Mouse (Mus musculus) mouse embryonic stem cell (cell line): ENCODE data around the gene Zfp446.

Experiments used
- in situ Hi-C, 2 experiments: fragments of 300-500 bp; cut with MboI; formaldehyde crosslinking; loops; 1 replicate in 1 of 2; 3 replicates in 1 of 2; pipeline ENCODE4 v1.14.3; 2019 to 2020; ENCODE audit warnings: low sequenced_read_pairs in 2 of 2, low pct_unique_long_range_greater_than_20kb in 1 of 2, mixed read lengths in 1 of 2; ENCODE audit not compliant: unreplicated experiment in 1 of 2

Zfp446 gene

DNA sequence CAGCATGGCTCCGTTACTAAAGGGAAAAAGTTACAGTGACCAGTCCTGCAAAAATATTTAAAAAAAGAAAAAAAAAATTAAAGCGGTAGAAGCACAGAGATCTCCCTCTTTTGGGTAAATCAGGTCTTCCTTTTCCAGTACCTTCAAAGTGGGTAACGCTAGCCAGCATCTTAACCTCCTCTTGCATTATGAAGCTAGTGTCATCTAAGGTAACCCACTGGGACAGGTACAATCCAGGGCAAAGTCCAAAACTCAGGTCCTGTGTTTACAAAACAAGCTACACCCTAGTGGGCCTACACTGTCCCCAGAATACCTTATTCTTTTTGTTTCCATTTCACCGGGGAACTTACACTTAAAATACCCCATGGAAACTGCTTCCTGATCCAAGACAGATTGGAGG is 36.0 kb downstream of the Zfp446 start:
- in situ Hi-C loops, result no loop called here

DNA sequence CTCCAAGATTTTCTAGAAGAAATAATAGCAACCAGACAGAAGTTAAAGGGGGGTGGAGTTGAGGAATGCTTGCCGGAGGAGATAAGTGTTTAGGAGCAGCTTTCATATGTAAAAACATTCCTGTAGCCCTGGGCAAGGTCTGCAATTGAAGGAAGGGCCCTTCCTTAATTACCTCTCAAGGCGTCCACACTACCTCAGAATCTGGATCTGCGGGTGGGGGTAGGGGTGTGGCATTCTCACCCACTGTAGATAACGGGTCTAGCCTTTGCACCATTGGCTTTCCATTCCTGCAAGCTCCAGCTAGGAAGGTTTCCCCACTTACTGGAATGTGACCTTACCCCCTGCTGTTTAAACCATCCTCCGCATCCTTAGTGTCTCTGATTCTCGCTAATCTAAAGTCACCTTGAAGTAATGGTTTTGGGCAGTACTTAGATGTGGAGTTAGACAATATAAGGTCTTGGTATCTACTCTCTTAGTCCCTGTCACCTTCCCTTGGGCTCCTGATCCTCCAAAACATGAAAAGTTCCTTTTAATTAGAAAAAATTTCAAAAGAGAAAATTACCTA is 36.7 kb downstream of the Zfp446 start:
- in situ Hi-C loops, result no loop called here

DNA sequence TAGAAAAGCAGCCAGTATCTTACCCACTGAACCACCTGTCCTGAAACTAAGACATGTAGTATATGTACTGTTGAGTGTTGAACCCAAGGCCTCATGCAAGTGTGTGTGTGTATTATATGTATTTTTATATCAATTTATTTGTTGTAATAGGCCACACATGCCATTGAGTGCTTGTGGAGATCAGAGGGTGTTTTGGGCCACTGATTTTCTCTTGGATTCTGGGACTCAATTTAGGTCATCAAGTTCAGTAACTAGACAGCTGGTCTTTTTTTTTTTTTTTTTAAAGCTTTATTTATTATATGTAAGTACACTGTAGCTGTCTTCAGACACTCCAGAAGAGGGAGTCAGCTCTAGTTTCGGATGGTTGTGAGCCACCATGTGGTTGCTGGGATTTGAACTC is 37.6 kb downstream of the Zfp446 start:
- in situ Hi-C loops, result no loop called here

DNA sequence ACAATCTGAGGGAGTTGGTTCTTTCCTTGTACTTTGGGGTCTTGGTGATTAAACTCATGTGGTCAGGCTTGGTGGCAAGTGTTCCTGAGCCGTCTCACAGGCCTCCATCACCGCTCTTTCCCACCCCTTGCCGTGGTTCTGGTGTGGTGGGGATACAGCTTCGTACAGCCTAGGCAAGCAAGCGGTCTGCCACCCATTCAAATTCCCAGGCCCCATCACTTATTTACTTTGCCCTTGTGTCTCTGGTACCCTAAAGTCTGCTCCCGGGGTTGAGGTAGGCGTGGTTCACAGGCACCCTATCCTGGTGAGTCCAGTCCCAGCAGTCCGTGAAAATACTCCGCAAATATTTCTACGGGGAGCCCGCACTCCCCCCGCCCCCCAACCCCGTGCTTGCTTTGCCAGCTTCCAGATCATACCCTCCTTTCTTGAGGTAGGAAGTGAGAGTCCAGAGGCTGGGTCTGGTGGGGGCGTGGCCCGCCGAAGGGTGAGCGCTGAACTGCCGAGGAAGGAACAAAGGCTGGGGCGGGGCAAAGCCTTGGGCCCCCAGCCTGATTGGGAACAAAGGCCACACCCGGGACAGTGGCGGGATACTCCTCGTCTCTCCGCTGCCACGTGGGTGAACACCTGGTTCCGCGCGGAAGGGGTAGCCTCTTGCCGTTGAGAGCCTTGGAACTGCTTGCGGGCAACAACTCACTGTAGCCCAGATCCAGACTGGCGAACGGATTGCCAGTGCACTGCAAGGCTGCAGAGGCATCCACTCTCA is 45.3 kb downstream of the Zfp446 start:
- in situ Hi-C loops, result no loop called here

DNA sequence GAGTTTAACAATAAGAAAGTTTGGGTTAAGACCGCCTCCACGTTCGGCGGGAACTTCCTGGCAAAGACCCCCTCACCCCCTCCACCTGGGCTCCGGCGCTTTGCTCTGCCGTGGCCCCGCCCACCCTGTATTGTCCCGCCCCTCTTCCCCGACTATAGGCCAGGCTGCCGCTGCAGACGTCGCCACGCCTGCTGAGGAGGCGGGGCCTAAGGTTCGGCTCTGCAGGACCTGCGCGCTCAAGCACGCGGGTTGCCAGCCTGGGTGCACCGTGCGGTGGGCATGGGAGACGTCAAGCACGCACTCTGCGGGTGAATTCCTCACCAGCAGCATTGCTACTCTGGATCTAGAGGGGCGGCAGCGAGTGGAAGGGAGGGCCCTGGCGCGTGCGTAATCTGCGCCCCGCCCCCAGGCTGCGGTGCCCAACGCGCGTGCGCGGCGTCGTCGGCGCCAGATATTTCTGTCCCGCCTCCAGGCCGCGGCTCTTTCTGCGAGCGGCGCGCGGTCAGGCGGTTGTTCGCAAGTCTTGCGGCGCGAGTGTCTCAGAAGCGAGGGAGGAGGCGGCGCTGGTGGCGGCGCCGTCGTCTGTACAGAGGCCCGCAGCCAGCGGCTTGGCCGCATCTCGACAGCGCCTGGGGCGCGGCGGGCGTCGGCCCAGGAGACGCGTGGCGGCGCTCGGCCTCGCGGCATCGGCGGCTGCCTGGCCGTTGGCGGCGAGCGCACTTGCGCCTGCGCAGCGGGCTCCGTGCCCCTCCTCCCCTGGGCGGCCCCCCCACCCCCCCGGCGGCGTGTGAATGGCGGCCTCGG is 46.5 kb downstream of the Zfp446 start:
- in situ Hi-C loops, result no loop called here

DNA sequence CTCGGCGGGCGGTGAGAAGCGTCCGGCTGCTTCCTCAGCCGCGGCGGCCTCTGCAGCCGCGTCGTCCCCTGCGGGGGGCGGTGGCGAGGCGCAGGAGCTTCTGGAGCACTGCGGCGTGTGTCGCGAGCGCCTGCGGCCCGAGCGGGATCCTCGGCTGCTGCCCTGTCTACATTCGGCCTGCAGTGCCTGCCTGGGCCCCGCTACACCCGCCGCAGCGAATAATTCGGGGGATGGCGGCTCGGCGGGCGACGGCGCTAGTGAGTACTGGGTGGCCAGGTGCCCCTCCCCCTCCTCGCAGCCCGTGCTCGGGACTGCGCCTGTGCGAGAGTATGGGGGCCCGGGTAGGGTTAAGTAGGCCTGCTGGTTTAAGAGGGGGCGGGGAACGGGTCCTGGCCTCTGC is 47.2 kb downstream of the Zfp446 start:
- in situ Hi-C loops, result loop anchor here in 1 of 2 experiments (5.0 kb wide), 1 partner anchor 98 kb away; the partner anchor contains the start of gene Rnf225

DNA sequence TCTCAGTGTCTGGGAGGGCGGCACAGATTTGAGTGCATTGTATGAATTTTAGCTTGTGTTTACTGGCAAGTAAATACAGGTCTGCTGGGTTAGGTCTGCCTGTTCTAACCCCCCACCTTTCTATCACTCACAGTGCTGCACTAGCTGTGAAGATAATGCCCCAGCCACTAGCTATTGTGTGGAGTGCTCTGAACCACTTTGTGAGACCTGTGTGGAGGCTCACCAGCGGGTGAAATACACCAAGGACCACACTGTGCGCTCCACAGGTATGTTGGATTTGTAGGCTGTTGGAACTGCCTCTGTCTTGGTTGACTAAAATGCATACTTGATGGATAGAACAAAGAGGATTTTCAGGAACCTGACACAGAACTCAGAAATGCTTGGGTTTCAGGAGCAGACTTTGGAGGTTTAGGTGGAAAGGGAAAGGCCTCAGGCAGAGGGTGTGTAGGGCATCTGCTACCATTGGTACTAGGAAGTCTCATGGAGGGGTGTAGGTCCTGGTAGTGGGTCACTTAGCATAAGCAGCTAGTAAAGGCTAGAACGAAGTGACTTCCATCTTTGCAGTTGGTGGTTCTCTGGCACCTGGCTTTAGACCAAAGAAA is 48.0 kb downstream of the Zfp446 start:
- in situ Hi-C loops, result loop anchor here in 1 of 2 experiments (5.0 kb wide), 1 partner anchor 98 kb away; the partner anchor contains the start of gene Rnf225

DNA sequence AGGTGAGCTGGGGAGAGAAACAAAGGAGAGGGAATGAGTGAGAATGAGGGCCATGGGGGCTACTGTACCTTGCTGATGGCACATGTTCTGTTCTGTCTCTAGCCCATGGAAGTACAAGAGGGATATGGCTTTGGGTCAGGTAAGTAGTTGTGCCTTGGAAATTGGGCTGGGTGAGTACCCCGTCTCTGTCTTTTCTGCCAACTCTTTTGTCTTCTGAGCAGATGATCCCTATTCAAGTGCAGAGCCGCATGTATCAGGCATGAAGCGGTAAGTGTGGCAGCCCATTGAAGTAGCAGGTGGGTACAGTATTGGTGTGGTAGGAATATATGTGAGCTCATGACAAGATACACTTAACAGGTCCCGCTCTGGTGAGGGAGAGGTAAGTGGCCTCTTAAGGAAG is 51.3 kb downstream of the Zfp446 start:
- in situ Hi-C loops, result loop anchor here in 1 of 2 experiments (5.0 kb wide), 1 partner anchor 102 kb away; the partner anchor contains the start of gene Rnf225

DNA sequence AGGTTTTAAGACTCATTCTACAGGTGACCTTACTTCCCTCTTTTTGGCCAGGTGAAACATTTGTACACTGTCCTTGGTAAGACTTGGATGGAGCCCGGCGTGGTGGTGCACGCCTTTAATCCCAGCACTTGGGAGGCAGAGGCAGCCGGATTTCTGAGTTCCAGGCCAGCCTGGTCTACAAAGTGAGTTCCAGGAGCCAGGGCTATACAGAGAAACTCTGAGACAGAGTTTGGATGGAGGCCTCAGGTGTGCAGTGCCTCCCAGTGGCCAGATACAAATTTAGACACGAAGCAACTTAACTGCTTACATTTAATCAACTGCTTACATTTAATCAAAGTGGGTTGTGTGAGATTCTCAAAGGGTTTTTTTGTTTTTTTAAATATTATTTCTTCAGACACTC is 53.4 kb downstream of the Zfp446 start:
- in situ Hi-C loops, result no loop called here

DNA sequence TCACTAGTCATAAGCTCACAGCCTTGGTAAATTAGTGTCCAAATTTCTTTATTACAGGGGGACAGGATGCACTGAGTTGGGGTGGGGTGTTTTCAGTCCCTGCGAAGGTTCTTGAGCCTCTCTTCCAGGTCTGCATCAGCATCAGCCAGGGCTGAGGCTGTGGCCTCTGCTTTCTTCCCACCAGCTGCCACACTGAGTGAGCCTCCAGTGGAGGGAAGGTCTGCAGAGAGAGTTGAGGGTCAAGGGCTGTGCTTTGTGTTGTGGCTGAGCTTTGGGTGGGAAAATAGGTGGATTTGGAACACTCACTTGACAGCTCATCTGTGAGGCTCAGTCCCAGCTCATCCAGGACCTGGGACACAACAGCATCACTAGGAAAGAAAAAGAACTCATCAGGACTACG is 54.3 kb downstream of the Zfp446 start:
- in situ Hi-C loops, result no loop called here

DNA sequence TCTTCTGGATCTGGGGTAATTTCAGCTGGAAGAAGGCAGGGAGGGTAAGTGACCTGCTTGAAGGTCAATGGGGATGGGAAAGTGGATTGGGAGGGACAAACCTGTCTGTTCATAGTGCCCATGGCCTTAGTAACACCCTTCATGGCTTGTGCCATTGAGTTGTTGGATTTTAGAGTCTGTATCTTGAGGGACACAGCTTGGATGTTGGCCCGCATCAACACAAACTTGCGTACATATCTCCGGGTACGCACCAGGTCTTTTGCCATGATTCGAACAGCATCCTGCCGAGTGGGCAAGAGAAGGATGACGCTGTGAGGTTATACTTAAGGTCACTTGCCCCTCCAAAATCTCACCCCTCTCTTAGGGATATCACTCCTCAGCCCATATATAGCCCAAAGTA is 54.9 kb downstream of the Zfp446 start:
- in situ Hi-C loops, result no loop called here

DNA sequence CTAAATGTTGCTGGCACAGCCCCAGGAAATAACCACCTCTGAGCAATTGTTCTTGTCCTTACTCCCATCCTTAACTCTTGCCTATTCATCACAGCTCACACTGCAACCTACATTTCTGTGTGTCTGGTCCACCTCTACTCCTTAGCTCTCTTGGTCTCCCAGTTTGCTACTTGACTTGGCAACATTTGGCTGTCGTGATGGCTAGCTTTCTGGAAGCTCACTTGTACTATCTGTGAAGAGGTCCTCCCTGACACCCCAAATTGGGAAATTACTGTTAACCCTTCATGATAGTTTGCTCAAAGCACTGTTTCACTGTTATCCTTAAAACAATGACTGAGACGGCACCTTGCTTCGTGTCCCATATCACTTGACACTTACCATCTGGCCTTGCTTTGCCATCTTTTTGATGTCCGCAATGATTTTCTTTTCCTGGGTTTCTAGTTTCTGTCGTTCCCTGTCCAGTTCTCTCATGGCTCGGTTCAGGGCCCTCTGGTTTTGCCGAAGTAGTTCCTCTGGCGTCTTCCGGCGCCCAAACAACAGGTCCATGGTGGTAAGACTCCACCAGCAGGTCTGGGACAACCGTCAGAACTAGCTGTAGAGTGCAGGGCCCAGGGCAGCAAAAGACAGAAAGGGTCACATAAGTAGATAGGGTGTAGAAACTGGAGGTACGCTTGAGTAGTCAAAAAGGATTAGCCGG is 56.0 kb downstream of the Zfp446 start:
- in situ Hi-C loops, result no loop called here

DNA sequence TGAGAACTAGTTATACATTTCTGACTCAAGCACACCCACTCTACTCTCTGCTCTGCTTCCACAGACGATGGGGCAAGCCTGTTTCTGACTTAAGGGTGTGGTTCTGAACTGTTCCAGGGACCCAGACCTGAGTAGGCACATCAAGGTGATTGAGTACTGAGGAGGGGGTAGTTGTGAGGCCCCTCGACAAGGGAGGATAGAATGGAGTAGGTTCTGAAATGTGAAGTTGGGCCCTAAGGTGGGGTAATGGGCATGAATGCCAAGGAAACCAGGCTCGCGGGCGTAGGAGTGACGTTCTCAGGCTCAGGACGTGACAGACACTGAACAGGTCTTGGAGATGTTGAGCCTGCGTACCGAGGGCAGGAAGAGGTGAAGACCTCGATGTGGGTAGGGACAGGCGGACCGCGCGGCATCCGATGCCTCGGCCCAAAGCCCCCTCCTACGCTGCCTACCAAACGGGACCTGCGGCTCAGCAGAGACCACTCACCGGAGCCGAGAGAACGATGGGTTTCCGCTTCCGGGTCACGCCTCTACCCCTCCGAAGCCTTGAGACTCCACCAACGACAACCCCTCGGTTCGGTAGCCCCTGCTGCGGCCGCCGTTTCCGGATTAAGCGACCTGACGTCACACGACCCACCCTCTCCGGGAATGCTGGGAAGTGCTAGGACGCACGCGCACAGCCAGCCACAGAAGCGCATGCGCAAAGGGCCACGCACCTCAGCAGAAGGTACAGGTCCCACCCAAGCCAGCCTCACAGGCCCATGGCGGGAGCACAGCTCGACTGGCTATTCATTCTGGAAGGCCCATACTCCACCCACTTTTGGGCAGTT is 56.7 kb downstream of the Zfp446 start, which contains the start of gene Chmp2a:
Gene Chmp2a (minus strand): TSS at position 660 of the 830 bp plus-strand sequence.
- in situ Hi-C loops, result no loop called here
